Mouse (Mus musculus) frontal cortex, postnatal 36 days (tissue): Measurements from ENCODE around the gene Rabggtb.

Experiments used
- DNase-seq, 2 experiments: peaks; one replicate each; pipeline ENCODE4 v3.0.0; 2022; ENCODE audit warnings: low spot score in 2 of 2

Rabggtb gene

GRCm38 (mm10) chr3:153912546-153913509 lies at the start of gene Rabggtb:
Rabggtb (minus strand) TSS chr3:153913009.
- peak; percentile 95 to 97 for DNase-seq

DNA sequence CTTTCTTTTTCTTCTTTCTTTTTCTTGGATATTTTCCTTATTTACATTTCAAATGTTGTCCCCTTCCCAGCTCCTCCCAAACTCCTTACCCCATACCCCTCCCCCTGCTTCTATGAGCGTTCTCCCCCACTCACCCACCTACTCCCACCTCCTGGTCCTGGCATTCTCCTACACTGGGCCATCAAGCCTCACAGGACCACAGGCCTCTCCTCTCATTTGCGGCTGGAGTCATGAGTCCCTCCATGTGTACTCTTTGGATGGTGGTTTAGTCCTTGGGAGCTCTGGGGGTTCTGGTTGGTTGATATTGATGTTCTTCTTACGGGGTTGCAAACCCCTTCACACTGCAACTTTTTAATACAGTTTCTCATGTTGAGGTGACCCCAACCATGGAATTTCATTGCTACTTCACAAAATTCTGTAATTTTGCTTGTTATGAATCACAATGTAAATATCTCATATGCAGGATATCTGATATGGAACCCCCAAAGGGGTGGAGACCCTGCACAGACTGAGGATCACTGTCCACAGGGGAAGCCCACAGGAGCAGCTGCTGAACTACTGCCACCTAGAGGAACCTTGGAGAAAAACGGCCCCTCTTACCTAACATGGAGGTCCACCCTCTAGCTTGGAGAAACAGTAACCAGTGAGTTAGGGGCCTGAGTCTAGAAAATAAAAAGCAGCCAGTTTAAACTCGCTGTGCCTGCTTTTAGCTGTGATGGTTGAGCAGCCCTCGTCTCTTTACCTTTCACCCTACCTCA lies 49.0 kb upstream of the Rabggtb start:
- no peak for DNase-seq

GRCm38 (mm10) chr3:153960884-153961283 lies 48.1 kb upstream of the Rabggtb start:
- DNase-seq: no peak

GRCm38 (mm10) chr3:153959731-153960207 lies 47.0 kb upstream of the Rabggtb start:
- DNase-seq: no peak

- no peak for DNase-seq
Observed at GRCm38 (mm10) chr3:153959035-153959730, 46.4 kb upstream of the Rabggtb start.

DNA sequence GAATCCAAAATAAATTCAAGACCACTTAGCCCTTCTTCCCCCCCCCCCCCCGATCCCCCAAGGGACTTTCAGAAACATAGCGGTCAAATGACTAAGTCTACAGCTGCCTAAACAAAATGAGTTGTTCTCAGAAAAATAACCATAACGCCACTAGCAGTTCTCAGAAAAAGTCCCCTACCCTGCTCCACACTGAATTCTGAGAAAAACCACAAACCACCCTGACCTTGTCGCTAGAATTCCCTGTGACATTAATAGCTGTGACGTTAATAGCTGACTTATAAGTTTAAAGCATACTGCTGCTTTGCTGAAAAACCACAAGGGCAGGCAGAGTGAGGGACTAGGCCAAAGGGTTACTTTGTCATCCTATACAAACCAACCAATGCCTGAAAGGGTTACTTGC lies 45.1 kb upstream of the Rabggtb start:
- no peak for DNase-seq

DNA sequence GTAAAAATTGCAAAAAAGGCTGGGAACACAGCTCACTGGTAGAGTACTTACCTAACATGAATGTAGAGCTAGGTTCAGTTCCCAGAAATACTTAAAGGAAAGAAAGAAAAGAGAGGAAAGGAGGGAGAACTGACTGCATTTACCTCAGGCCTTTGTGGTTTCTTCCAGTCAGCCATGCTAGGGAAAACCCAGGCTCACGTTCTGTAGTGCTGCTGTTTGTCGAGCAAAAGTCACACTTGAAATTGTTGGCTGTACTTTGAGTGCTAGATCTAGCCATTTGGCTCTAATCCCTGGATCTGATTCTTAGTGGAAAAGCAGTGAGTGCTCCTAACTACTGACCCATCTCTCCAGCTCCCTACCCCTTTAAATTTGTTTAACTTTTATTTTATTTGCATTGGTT lies 35.4 kb upstream of the Rabggtb start:
- DNase-seq: no peak

- DNase-seq: no peak
Observed at GRCm38 (mm10) chr3:153947271-153947670, 34.5 kb upstream of the Rabggtb start.

DNA sequence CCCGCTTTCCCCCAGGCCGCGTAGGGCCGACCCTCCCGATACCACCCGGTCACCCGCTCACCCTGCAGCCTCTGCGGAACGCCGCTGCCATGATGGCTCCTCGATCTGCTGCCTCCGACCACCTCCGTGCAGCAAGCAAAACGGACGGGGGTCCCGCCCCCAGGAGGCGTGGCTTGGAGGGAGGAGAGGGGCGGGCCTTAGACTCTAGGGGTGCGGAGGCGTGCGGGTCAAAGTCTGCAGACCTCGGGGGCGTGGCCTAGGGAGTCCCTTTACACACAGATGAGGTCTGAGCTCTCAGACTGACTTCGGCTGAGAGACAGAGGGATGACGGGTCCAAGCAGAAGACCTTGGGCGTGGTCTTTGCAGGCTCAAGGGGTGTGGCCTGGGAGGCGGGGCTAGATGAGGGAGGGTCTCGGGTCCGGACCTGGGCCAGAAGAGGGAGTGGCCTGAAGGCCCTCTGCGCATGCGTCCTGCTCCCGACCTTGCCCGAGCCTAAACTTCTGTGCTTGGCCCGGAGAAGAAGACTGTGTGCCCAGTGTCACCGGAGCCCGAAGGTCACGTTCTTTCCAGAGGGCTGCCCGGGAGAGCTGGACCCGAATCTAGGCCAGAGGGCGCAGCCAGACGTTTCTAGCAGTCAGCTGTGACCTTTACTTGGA lies 31.7 kb upstream of the Rabggtb start, which contains the start of gene Acadm:
TSS of gene Acadm (minus strand) at position 298 of the 656 bp plus-strand sequence.
- DNase-seq: peak; percentile 91 to 92

- DNase-seq: no peak
Observed at GRCm38 (mm10) chr3:153943901-153944334, 31.1 kb upstream of the Rabggtb start.

DNA sequence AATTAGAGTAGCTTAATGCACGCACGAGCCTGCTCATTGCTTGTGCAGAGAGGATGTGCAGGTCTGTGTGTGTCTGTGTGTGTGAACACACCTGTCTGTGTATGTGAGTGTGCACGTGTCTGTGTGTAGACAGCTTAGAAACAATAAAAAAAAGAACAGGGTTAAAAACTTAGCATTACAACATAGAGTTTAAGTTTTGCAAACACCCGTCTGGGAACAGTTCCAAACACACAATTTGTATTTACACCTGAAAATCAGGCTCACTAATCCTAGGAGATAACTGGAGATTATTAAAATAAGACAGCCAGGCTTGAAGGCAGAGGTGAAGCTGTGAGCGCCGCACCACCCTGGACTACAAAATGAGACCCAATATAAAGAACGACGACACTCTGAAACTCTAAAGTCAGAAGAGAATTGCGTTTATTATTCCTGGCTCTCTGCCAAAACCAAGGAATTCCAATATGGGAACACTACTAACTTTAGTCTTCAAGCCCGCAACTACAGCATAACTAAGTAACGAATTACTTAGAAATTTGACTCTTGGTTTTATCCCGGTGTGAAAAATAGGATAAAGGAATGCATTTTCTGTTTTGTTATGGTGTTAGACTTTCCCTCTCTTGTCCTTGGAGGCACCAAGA lies 30.3 kb upstream of the Rabggtb start:
- no peak for DNase-seq

DNA sequence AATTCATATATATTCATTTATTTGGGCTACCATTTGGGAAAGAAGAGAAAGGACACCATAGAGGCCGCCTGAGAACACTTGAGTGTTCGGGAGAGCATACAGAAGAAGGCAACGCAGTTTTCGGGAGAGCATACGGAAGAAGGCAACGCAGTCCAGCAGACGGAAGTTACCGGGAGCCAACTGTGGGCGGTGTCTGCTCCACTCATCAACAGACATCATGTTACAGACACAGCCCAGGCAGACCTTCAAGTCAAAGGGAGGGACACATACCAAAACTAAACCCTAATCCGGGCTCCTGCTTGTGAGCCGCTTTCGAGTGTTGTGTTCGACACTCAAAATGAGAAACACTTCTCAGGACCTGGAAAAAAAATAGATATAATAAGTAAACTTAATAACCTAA lies 28.8 kb upstream of the Rabggtb start:
- no peak for DNase-seq

- DNase-seq: no peak
Observed at GRCm38 (mm10) chr3:153940486-153940885, 27.7 kb upstream of the Rabggtb start.

DNA sequence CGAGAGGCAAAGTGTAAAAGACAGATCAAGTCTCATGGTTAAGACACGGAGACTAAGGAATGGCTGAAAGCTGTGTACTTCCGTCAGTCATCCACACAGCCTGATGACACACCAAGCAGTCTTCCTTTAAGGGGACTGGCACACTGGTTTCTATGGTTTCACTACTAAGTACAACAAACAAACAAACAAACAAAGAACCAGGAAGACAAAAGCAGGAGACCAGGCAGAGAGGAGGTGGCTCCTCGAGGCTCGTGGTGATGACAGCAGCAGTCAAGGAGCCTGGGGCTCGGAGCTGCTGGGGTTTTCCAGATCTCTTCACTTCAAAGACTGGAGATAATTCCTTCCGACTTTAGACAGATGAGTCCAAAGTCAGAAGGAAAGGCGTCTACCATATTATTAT lies 27.2 kb upstream of the Rabggtb start:
- no peak for DNase-seq

- DNase-seq: no peak
Observed at GRCm38 (mm10) chr3:153937116-153937810, 24.5 kb upstream of the Rabggtb start.

DNA sequence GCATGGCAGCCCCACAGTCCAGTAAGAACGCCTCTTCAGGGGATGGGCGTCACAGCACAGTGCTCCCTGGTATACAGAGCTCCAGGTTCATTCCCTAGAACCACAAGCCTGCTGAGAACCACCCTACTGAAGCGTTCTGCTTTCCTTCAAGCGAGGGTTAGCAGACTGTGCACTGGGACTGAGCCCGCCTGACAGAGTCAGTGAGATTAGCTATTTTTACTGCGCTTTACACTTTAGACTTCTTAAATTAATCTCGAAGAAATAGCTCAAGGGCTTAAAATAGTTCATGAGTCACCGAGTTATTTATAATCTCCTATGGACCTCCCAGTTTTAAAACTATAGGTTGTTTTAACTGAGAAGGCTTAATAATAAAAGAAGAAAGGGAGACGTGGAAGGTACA lies 23.1 kb upstream of the Rabggtb start:
- DNase-seq: no peak

- no peak for DNase-seq
Observed at GRCm38 (mm10) chr3:153932461-153932860, 19.7 kb upstream of the Rabggtb start.

DNA sequence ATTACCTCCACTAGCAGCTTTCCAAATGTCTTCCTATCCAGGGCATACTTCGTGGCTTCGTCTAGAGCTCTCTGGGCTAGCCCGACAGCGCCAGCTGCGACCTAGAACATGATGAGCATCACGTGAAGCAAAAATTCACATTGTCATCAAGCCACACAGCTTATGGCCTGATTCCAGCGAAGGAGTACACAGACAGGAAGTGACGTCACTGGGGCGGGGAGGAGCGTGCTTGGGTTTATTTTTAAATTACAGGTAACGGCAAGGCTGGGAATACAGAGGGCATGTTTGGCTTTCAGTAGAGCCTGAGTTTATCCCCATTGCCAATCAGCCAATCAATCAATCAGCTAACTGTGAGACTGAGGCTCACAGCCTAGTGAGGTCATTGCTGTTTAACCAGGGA lies 16.7 kb upstream of the Rabggtb start:
- DNase-seq: no peak

DNA sequence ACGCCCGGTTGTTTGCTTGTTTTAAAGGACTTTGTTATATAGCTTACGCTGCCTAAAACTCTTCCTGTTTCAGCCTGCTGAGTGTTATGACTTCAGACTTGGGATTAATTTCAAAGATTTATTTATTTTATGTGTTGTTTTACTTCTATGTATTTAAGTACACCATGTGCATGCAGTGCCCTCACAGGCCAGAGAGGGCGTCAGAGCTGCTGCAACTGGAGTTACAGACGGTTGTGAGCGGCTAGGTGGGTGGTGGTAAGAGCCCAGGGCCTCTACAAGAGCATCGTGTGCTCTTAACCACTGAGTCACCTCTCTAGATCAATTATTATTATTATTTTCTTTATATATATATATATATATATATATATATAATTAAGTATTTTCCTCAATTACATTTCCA lies 13.5 kb upstream of the Rabggtb start:
- no peak for DNase-seq
